Mouse (Mus musculus) kidney, adult 2 months (tissue): Measurements from ENCODE around the gene Aqp9. TPM values are rescaled to one million over a fixed set of nuclear protein-coding genes. Genes with fewer than 3 reads are reported as not detected.
A peak's percentile ranks its signal among the peaks of the same experiment; 100 is the strongest.

Source experiments
- DNase-seq: peaks from one replicate; pipeline ENCODE4 v3.0.0; 2021
- H3K27ac ChIP-seq: fragments of 200-500 bp; 2 replicates; pipeline ENCODE4 v1.5.1; 2012; ENCODE audit warnings: low read depth, low read length, control low read depth, inconsistent platforms; ENCODE audit not compliant: insufficient read depth
- H3K27me3 ChIP-seq: fragments of 200-500 bp; replicated peaks from 2 replicates; pipeline ENCODE4 v1.6.1; 2012; ENCODE audit warnings: mild to moderate bottlenecking, moderate library complexity, low read length, inconsistent platforms; ENCODE audit not compliant: control insufficient read depth, insufficient read depth
- H3K36me3 ChIP-seq: fragments of 200-500 bp; 2 replicates; pipeline ENCODE4 v1.6.1; 2012; ENCODE audit warnings: mild to moderate bottlenecking, moderate library complexity, low read length, inconsistent platforms; ENCODE audit not compliant: control insufficient read depth, insufficient read depth
- H3K4me1 ChIP-seq: fragments of 200-500 bp; 2 replicates; pipeline ENCODE4 v1.6.1; 2011; ENCODE audit warnings: low read length; ENCODE audit not compliant: control insufficient read depth, insufficient read depth
- H3K4me3 ChIP-seq: fragments of 200-500 bp; 2 replicates; pipeline ENCODE4 v1.5.1; 2011; ENCODE audit warnings: mild to moderate bottlenecking, low read depth, low read length, control low read depth; ENCODE audit not compliant: insufficient read depth
- CTCF ChIP-seq: fragments of 200-500 bp; conservative IDR thresholded peaks from 2 replicates; pipeline ENCODE4 v1.5.1; 2011; ENCODE audit warnings: low read depth, mild to moderate bottlenecking, control low read depth, low read length, moderate library complexity, mixed read lengths; ENCODE audit not compliant: insufficient read depth, insufficient read length
- POLR2A ChIP-seq: fragments of 200-500 bp; IDR thresholded peaks from one replicate; pipeline ENCODE4 v1.6.1; 2011; ENCODE audit warnings: low read depth, low read length, control low read depth
- WGBS: fragments of 180-500 bp; shearing (Covaris S2); methylation state at CpG from one replicate; pipeline ENCODE4 v1.1.7; 2018; 5-methylcytosine and 5-hydroxymethylcytosine counted together
- polyA plus RNA-seq: library from polyadenylated mRNA; depleted of rRNA; stranded (reverse); fragments of >200 nt; gene quantifications from 2 replicates; pipeline ENCODE4 v1.2.3, GENCODE M21; 2012

The Aqp9 gene
- polyA plus RNA-seq, 1 experiment: 0.11 TPM

DNA sequence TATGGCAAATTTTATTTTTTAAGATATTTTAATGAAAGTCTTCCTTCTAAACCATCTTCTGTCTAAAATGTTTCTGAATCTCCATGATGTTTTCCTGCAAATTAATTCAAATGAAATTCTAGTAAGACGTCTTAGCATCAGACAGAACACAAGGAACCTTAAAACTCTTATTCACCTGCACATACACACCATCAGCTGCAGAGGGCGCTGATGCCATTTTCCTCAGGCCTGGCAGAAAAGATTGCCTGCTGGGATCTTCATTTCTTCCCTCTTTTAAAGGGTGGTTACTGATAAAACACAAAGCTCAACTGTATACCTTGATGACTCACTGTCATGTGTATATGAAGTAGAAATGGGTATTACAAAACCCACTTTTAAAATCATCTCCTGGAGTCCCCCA lies 42.4 kb upstream of the Aqp9 start:
- Histone ChIP-seq H3K4me1 (no peaks in the 10 kb centered on the region), H3K27me3 (peaks cover 8% of the 10 kb centered on the region), H3K27ac (no peak overlapping the region), H3K4me3 (no peak overlapping the region), H3K36me3 (no peaks in the 10 kb centered on the region)
- WGBS: 8% methylated on average over 2 of the region's 2 CpGs
- TF ChIP-seq CTCF (peak; percentile 71), POLR2A (no peak)
- DNase-seq: peak; percentile 48

DNA sequence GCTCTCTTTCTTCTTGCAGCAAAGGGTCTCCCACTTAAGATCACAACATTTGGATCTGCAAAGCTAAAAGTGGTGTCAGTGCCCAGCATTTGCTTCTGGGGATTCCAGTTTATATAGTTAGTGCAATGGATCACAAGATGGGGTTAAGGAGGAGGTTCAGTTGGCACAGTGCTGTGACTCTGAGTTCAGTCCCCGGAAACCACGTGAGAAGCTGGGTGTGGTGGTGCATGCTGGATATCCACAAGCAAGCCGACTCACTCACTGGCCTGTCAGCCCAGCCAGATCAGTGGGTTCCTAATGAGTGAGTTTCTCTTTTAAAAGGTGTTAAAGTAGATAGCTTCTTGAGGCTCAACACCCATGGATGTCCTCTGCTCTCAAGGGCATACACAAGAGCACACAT lies 40.8 kb upstream of the Aqp9 start:
- no peak overlapping the region for H3K4me3 ChIP-seq
- TF ChIP-seq CTCF: no peak
- no peak for TF ChIP-seq POLR2A
- DNase-seq: no peak
- no peak overlapping the region for H3K27ac ChIP-seq
- WGBS: 64% methylated on average over 3 of the region's 3 CpGs
- no peaks in the 10 kb centered on the region for H3K4me1 ChIP-seq
- H3K36me3 ChIP-seq: no peaks in the 10 kb centered on the region
- no peaks in the 10 kb centered on the region for H3K27me3 ChIP-seq

DNA sequence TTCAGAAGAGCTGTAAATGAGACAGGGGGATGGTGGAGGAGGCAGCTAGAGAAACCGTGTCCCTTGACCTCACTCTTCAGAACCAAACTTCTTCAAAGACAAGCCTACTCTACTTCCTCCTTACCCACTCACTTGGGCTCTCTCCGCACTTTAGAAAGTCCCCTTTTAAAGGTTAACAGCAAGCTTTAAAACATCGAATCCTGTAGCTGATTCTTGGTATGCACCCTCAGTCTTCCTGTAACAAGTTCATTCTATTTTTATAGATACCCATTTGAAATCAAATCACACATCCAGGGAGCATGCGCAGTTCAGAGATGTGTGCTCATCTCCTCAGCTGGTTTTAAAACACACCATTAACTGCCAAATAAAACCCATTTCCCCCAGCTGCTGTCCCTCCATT lies 33.8 kb upstream of the Aqp9 start:
- 73% methylated on average over 4 of the region's 4 CpGs for WGBS
- no peak for DNase-seq
- Histone ChIP-seq H3K27me3 (no peaks in the 10 kb centered on the region), H3K4me3 (no peak overlapping the region), H3K36me3 (no peaks in the 10 kb centered on the region), H3K27ac (no peak overlapping the region), H3K4me1 (no peaks in the 10 kb centered on the region)
- TF ChIP-seq POLR2A: no peak
- TF ChIP-seq CTCF: no peak

DNA sequence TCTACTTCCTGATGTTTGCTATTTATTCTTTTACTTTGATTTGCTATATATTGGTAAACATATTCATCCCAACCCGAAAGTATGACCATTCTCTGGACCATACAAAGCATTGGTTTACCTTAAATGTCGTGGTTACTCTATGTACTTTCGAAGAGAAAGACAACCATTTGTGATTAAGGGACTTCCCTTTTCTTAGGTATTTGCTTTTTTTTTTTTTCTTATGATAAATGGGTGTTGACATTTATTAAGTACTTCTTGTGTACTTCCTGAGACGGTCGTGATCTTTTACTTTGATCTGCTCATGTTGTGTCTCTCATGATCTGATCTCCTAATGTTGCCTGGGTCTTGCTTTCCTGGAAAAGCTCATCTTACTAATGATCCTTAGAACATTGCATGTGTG lies 30.3 kb upstream of the Aqp9 start:
- 75% methylated on average over 5 of the region's 5 CpGs for WGBS
- H3K36me3 ChIP-seq: no peaks in the 10 kb centered on the region
- H3K4me3 ChIP-seq: no peak overlapping the region
- no peak for DNase-seq
- no peaks in the 10 kb centered on the region for H3K27me3 ChIP-seq
- TF ChIP-seq CTCF: no peak
- no peak for TF ChIP-seq POLR2A
- no peak overlapping the region for H3K27ac ChIP-seq
- no peaks in the 10 kb centered on the region for H3K4me1 ChIP-seq

DNA sequence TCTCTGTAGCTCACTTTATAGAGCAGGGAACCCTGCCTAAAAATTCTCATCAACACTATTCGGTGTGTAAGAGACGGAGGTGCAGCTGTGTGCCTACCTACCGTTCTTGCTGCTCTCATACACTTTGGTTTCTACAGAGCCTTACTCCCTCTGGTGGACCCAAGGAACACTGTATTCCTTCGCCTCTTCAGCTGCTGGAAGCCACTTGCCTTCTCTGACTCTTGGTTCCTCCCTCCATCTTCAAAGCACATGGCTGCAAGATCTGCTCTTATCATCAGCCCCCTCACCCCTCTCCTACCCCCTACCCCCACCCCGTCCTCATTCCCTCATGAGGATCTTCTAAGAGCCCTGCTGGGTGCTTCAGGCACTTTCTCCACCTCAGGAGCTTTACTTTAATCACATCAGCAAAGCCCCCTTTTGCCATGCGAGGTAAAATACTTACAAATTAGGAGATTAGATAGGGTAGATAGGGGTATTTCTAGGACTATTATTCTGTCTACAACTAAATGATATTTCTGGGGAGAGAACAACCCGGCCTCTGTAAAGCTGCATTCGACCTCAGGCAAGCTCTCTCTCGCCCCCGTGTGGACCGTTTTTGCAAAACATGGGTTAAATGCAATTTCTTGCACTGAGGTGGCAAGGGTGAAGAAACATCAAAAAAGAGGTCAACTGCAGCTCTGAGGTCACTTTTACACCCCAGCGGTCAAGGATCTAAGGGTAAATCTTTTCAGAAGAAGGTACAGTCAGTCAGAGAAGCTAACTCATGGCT lies 20.3 kb upstream of the Aqp9 start:
- Histone ChIP-seq H3K27me3 (no peaks in the 10 kb centered on the region), H3K36me3 (no peaks in the 10 kb centered on the region), H3K27ac (no peak overlapping the region), H3K4me1 (no peaks in the 10 kb centered on the region), H3K4me3 (no peak overlapping the region)
- 7% methylated on average over 12 of the region's 12 CpGs for WGBS
- TF ChIP-seq POLR2A (no peak), CTCF (peak; percentile 84)
- peak; percentile 59 for DNase-seq

DNA sequence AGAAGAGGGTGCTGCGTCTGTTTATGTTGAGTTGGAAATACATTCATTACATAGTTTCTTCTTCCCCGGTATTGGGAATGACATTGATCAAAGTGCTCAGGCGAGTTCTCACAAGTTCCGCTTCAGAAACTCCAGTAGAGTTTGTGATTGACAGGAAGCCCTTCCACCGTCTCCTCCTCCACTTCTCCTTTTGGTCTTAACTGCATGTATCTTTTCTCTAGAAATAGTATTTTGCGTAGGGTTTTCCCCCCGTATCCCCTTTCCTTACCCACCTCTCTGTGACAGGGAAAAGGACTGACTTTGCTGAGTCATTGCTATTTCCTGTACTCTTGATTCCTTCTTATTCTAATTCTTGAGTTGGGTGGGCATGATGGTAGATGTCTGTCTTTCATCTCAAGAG lies 18.9 kb upstream of the Aqp9 start:
- 86% methylated on average over 7 of the region's 7 CpGs for WGBS
- no peak for TF ChIP-seq CTCF
- TF ChIP-seq POLR2A: no peak

DNA sequence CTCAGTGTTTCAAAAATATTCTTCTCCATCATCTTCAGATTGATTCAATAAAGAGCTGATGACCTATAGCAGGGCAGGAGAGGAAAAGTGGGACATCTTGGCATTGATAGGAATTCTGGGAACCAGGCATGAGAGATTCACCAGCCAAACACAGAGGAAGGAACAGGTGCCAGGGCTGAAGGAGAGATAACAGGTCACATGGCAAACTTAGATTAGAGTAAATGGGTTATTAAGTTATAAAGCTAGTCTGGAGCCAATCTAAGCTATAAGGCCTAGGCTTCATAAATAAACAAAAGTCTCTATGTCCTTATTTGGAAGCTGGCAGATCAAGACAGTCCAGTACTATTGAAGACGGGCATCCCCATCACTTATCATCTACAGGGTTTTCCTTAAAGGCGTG lies 17.3 kb upstream of the Aqp9 start:
- H3K4me1 ChIP-seq: no peaks in the 10 kb centered on the region
- no peaks in the 10 kb centered on the region for H3K27me3 ChIP-seq
- H3K27ac ChIP-seq: no peak overlapping the region
- H3K36me3 ChIP-seq: no peaks in the 10 kb centered on the region
- no peak for DNase-seq
- TF ChIP-seq POLR2A (no peak), CTCF (no peak)
- no peak overlapping the region for H3K4me3 ChIP-seq
- WGBS: 89% methylated on average over 2 of the region's 2 CpGs

More for the DNA sequence above, 18.9 kb upstream of the Aqp9 start:
- no peak overlapping the region for H3K27ac ChIP-seq
- H3K4me1 ChIP-seq: no peaks in the 10 kb centered on the region
- H3K27me3 ChIP-seq: no peaks in the 10 kb centered on the region
- no peak for DNase-seq
- no peak overlapping the region for H3K4me3 ChIP-seq
- H3K36me3 ChIP-seq: no peaks in the 10 kb centered on the region
